Mouse (Mus musculus): ENCODE measurements around the gene Col15a1. TPM values are rescaled to one million over a fixed set of nuclear protein-coding genes. Genes with fewer than 3 reads are reported as not detected.

Gene Col15a1
- polyA plus RNA-seq, 1 experiment = 9.3 TPM

DNA sequence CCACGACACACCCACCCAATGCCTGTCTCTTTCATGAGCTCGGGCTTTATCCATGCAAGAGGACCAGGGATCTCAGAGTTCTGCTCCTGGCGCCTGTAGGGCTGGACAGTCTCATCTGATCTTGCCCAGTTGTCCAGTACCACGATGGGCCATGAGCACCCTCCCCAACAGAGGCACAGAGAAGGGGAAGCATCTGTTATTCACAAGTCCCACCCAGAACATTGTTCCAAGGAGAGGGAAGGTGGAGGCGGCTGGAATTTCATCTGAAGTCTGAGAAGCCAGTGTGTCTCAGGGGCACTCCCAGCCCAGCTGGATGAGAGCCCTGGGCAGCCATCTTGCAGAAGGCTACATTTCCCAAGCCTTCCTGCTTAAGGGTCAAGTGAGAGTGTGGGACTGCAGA lies 21.0 kb downstream of the Col15a1 start:
- DNase-seq (ENCODE audit: extremely low spot score in 1 of 2, low spot score in 1 of 2) = no peak

DNA sequence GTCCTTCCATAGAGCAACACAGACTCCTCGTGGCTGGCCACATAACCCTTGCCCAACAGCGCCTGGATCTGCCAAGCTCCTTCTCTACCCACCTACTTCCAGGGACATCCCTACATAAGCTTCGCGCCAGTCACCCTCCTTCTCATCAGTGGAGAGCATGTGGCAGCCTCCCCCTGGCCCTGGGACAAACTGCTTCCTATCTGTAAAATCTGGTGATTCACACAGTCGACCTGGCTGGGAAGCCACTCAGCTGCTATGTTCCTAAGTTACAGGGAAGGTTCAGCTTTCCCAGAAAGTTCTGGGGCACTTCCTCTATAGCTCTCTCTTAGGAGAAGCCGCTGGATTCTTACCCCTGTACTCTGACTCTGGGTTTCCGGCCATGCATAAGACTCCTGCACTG lies 22.5 kb downstream of the Col15a1 start:
- DNase-seq (ENCODE audit: extremely low spot score in 1 of 2, low spot score in 1 of 2) = no peak

DNA sequence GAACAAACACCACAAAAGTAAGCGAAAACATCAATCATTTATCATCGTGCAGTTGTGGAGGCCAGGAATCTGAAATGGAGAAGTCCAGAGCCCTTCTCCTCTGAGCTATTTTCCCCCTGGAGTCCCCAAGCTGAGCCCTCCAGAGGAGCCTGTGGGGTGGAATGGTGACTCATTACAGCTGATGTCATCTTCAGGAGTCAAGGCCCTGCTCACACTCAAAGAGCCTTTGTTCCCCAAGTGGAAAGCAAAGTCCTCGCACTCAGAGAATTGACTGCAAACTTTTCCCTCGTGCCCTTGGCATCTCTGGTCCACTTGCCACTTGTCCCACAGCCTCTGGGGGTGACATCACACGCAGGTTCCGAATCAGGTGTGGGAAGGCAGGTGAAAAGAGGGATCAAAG lies 23.4 kb downstream of the Col15a1 start:
- DNase-seq (ENCODE audit: extremely low spot score in 1 of 2, low spot score in 1 of 2) = no peak

DNA sequence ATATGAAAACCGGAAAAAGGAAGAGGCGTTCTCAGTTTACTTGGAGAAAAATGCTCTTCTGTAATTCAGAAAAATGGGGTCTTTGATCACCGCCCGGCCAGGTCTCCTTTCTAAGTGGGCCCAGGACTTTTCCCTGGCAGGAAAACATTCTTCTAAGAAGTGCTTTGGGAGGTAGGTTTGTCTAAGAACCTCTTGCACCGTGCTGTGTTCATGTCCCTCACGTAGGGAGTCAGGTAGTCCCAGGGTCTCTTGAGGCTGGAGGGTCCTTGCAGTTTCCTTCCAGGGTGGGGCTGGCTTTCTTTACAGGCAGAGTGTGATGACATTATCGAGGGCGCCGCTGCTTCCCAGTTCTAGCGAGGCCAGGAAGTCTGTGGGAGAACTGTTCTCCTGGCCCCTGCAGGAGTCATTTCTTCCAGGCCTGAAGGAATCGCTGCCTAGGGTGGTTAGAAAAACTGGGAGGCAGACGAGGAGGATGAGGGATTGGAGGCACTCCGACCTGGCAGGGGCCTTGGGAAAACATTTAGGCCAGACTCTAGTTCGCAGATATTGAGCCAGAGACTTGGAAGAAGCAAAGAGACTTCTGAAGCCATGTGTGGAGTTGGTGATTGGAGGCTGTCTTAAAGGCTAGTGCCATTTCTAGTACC lies 25.4 kb downstream of the Col15a1 start:
- no peak for DNase-seq (ENCODE audit: extremely low spot score in 1 of 2, low spot score in 1 of 2)

DNA sequence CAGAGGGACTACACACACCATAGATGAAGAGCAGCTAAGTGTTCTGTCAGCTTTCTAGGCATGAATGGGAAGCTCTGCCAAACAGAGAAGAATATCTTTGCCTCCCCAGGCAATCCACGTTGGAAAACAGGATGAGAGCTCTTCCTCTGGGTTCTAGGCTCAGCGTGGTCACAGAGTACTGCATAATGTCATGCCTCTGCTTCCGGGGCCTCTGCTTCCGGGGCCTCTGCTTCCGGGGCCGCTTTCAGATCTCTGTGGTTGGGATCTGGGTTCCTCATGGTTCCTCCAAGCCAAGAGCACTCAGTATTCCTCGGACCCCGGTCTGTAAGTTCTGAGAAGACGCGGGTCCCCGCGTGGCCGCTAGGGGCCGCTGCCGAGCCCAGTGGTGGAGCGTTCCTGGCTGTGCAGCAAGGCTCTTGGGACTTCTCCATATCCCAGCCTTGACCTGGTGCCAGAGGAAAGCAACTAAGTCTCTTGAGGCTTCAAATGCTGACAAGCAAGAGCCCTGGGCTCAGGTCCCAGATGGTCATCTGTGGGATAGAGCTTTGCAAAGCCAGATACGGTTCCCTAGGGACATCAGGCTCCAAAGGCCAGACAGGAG lies 26.8 kb downstream of the Col15a1 start:
- DNase-seq (ENCODE audit: extremely low spot score in 1 of 2, low spot score in 1 of 2) = peak in 1 of 2 experiments; percentile 81

- peak in 1 of 2 experiments; percentile 38 for DNase-seq (ENCODE audit: extremely low spot score in 1 of 2, low spot score in 1 of 2)
Observed at GRCm38 (mm10) chr4:47235312-47235711, 27.4 kb downstream of the Col15a1 start.

- no peak for DNase-seq (ENCODE audit: extremely low spot score in 1 of 2, low spot score in 1 of 2)
Observed at GRCm38 (mm10) chr4:47236104-47236503, 28.1 kb downstream of the Col15a1 start.

DNA sequence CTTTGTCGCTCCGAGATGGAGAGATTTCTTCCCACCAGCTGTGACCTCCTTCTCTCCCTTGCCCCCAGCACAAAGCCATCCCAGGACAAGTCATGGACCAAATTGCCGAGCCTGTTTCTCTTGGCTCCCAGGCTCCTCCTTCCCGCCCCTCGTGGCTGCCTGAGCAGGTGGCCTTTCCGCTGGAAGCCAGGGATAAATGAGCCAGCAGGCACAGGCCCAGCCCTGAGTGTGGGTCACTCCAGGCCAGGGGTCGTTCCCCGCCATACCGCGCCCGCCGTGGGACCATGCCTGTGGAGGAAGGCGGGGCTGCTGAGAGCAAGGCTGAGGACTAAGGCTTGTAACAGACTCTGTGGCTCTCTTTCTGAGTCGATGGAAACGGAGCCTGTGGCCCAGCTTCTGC lies 29.3 kb downstream of the Col15a1 start:
- DNase-seq (ENCODE audit: extremely low spot score in 1 of 2, low spot score in 1 of 2) = no peak

DNA sequence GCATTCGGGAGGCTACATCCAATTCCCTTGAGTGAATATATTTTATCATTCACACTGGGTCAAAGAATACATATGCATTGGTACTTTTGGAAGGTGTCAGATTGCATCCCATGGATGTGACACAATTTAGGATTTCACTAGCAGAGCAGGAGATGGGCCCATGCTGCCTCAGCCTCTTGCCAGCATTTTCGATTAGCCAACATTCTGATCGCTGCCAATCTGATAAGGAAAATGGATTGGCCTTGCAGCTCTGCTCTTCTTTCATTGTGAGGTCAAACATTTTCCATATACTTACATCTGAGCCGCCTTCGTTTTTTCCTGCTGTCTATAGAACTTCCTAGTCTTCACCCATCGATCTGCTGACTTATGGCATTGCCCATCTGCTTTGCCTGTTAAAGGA lies 31.2 kb downstream of the Col15a1 start:
- no peak for DNase-seq (ENCODE audit: extremely low spot score in 1 of 2, low spot score in 1 of 2)

DNA sequence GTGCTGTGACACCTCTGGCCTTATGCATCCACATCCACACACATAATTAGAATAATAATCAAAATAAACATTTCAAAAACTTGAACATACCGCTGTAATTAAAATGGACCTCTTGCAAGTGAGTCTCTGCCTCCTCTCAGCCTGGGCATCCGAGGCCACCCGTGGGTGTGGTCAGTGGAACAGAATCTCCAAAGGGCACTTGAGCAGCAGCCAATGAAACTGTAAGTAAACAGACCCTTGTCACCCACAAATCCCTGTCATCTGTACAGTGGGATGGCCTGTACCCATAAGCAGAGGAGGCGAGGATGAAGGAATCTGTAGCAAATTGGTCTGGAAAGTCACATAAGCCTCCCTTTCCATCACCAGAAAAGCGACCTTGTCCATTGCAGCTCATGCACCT lies 32.9 kb downstream of the Col15a1 start:
- no peak for DNase-seq (ENCODE audit: extremely low spot score in 1 of 2, low spot score in 1 of 2)

GRCm38 (mm10) chr4:47242127-47242526 lies 34.2 kb downstream of the Col15a1 start:
- DNase-seq (ENCODE audit: extremely low spot score in 1 of 2, low spot score in 1 of 2) = no peak

DNA sequence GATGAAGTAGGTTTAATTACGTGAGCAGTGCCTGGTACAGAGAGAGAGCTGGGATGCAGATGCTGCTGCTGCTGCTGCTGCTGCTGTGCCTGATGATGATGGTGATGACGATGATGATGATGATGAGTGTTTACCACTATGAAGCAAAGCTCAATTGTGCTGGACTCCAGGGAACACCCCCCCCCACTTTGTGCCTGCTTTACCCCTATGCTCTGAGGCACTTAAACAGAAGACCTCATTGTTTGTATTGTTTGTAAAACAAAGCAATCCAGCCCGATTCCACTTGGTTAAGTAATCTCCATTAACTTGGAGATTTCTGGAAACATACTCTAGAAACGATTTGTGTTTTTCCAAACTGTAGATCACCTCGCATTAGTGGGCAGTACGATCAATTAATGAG lies 36.7 kb downstream of the Col15a1 start:
- no peak for DNase-seq (ENCODE audit: extremely low spot score in 1 of 2, low spot score in 1 of 2)

- no peak for DNase-seq (ENCODE audit: extremely low spot score in 1 of 2, low spot score in 1 of 2)
Observed at GRCm38 (mm10) chr4:47245621-47246020, 37.7 kb downstream of the Col15a1 start.

DNA sequence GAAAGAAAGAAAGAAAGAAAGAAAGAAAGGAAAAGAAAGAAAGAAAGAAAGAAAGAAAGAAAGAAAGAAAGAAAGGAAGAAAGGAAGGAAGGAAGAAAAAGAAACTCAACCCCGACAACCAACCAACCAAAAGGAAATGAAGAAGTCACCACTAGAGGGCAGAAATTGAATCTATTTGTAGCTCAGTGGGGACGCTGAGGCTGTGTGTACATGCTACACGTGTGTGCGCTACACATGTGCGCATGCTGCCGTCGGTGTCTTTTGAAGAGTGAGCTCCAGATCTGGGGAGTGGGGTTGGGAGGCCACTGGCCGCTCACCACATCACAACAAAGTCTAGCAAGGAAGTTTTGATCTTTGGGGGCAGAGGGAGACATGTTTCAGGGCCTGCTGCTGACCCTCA lies 38.9 kb downstream of the Col15a1 start:
- peak in 1 of 2 experiments; percentile 53 for DNase-seq (ENCODE audit: extremely low spot score in 1 of 2, low spot score in 1 of 2)

DNA sequence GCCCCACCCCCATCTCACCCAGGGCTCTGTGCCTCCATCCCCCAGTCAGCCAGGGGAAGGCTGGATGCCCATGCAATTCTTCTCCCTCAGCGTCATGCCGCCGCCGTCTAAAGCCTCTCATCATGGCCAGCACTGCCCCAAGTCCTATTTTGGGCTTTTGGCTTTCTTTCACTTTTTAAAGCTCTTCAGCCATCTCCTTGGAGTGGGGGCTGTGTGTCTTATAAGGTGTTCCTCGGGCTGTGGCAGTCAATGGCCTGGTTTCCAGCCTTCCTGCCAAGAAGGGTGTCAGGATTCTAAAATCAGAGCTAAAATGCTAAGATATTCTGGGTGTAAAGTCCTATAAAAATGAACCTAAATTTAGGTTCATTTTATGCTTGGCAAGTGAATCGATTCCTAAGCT lies 39.6 kb downstream of the Col15a1 start:
- peak in 1 of 2 experiments; percentile 47 for DNase-seq (ENCODE audit: extremely low spot score in 1 of 2, low spot score in 1 of 2)

DNA sequence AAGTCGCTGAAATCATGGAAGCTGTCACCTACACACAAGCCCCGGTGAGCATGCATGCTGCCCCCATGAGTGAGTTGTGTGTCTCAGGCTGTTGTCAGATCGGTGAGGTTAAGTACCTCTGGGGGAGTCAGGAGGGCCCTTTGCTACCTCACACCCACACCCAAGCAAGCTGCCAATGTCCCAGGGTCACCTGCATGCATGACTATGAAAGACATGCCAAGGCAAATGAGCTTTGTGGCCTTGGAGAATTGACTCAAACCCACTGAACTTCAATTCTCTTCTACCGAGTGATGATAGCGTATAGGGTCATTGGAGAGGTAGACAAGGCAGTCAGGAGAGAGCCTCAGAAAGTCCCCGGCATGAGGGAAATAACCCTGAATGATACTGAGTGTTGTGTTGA lies 41.2 kb downstream of the Col15a1 start:
- DNase-seq (ENCODE audit: extremely low spot score in 1 of 2, low spot score in 1 of 2) = no peak

GRCm38 (mm10) chr4:47251069-47251468 lies 43.1 kb downstream of the Col15a1 start:
- peak in 1 of 2 experiments; percentile 84 for DNase-seq (ENCODE audit: extremely low spot score in 1 of 2, low spot score in 1 of 2)

DNA sequence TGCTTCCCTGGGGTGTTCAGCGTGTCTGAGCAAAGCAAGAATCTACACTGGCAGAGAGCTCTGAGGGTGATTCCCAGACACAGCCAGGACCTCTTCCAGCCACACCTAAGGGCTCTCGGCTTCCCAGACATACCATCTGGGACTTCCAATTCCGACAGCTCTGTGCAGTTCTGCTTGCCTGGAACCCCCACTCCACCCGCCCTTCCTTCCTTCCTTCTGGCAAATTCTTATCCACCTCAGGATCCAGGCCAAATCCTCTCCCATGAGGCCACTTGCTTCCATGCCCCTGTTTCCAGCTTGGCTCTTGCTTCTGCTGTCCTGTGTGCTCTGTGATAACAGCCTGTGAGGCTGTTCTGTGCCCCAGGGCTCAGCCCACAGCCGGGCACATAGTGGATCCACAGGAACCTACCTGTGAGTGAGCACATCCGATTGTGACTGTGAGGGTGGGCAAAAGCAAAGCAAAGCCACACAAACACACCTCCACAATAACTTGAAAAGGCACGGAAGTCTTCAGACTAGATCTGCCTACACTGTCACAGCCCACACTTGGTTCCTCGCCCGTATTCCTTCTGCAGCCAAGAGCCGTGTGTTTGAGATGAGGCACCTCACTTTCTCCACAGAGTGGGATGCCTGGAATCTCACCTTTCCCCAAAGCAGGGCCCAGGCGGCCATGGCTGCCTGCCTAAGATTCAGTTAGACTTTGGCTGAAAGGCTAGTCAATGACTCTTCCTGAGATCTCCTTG lies 43.9 kb downstream of the Col15a1 start:
- peak; percentile 64 to 86 for DNase-seq (ENCODE audit: extremely low spot score in 1 of 2, low spot score in 1 of 2)

GRCm38 (mm10) chr4:47252627-47253026 lies 44.7 kb downstream of the Col15a1 start:
- DNase-seq (ENCODE audit: extremely low spot score in 1 of 2, low spot score in 1 of 2) = no peak

- DNase-seq (ENCODE audit: extremely low spot score in 1 of 2, low spot score in 1 of 2) = peak in 1 of 2 experiments; percentile 83
Observed at GRCm38 (mm10) chr4:47255641-47256040, 47.7 kb downstream of the Col15a1 start.

DNA sequence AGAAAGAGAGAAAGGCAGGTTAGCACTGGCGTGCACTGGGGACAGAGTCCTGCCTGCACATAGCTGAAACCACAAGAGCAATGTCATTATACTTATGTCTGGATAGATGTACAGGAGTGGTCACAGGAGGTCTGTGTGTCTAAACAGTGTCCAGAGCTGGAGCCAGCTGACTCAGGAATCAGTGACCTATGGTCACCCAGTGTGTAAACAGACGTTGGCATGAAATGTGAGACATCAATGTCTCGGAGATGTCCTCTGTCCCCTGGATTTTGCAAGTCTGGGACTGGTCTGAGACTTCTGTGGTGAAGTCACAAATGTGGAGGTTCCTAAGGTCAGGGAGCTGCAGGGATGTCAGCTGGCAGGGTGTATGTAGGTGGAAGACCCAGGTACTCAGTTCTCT lies 50.2 kb downstream of the Col15a1 start:
- DNase-seq (ENCODE audit: extremely low spot score in 1 of 2, low spot score in 1 of 2) = no peak

DNA sequence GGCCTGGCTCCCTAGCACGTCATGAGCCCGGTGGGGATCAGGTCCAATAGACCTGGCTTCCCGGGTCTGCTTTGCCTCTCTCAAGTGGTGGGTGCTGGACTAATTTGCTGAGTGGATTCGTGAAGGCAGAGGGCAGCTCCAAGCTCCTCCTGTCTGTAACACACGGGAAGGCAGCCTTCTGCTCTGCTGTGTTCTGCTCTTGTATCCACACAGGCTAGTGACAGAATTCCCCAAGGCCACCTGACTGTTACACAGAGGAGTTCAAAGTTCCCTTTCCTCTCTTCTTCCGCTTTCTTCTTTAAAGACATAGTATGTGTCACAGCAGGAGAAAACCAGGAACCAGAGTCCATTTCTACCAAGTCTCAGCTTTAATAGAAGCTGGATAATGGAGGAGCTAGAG lies 53.1 kb downstream of the Col15a1 start:
- no peak for DNase-seq (ENCODE audit: extremely low spot score in 1 of 2, low spot score in 1 of 2)
